Mouse (Mus musculus) cerebellum, adult 11-12 months (tissue): ENCODE measurements around the gene Rpl28.

Source experiments
- DNase-seq: peaks from one replicate; pipeline ENCODE4 v3.0.0; 2022

Gene Rpl28

GRCm38 (mm10) chr7:4792278-4793212 is at the start of gene Rpl28:
Gene Rpl28 (plus strand): TSS chr7:4792874.
- peak; percentile 94 for DNase-seq

GRCm38 (mm10) chr7:4743354-4743753 is 49.3 kb upstream of the Rpl28 start:
- no peak for DNase-seq

- DNase-seq = no peak
Measured at GRCm38 (mm10) chr7:4744886-4745285, 47.8 kb upstream of the Rpl28 start.

GRCm38 (mm10) chr7:4746326-4746980 is 46.2 kb upstream of the Rpl28 start:
- DNase-seq = no peak

- no peak for DNase-seq
Measured at GRCm38 (mm10) chr7:4747156-4747899, 45.3 kb upstream of the Rpl28 start.

GRCm38 (mm10) chr7:4748321-4748720 is 44.4 kb upstream of the Rpl28 start:
- DNase-seq = no peak

- DNase-seq = no peak
Measured at GRCm38 (mm10) chr7:4749169-4749568, 43.5 kb upstream of the Rpl28 start.

GRCm38 (mm10) chr7:4751971-4752820 is 40.5 kb upstream of the Rpl28 start:
- no peak for DNase-seq

- DNase-seq = no peak
Measured at GRCm38 (mm10) chr7:4752821-4753570, 39.7 kb upstream of the Rpl28 start, which contains the start of gene Cox6b2. Gene Cox6b2 (minus strand): TSS chr7:4753094.

- no peak for DNase-seq
Measured at GRCm38 (mm10) chr7:4759670-4760069, 33.0 kb upstream of the Rpl28 start.

GRCm38 (mm10) chr7:4764946-4765710 is 27.5 kb upstream of the Rpl28 start:
- DNase-seq = no peak

GRCm38 (mm10) chr7:4771202-4771601 is 21.5 kb upstream of the Rpl28 start, which contains the start of gene Fam71e2:
Gene Fam71e2 (minus strand): TSS chr7:4771302.
- no peak for DNase-seq

GRCm38 (mm10) chr7:4776131-4776530 is 16.5 kb upstream of the Rpl28 start:
- no peak for DNase-seq

- peak; percentile 15 for DNase-seq
Measured at GRCm38 (mm10) chr7:4776861-4777830, 15.5 kb upstream of the Rpl28 start.

GRCm38 (mm10) chr7:4777851-4778637 is 14.6 kb upstream of the Rpl28 start:
- no peak for DNase-seq

- DNase-seq = peak; percentile 40
Measured at GRCm38 (mm10) chr7:4779921-4780320, 12.8 kb upstream of the Rpl28 start.

GRCm38 (mm10) chr7:4782130-4782529 is 10.5 kb upstream of the Rpl28 start:
- DNase-seq = no peak

- no peak for DNase-seq
Measured at GRCm38 (mm10) chr7:4782759-4783158, 9.9 kb upstream of the Rpl28 start, which contains the start of the genes Il11 and Tmem190. Gene Il11 (minus strand): TSS chr7:4782859. Gene Tmem190 (plus strand): TSS chr7:4782937.
